Mouse (Mus musculus): Measurements from ENCODE around the gene Thrap3. TPM values are rescaled to one million over a fixed set of nuclear protein-coding genes. Genes with fewer than 3 reads are reported as not detected.

The Thrap3 gene
- polyA plus RNA-seq, 1 experiment from 2014 or later: 78.7 TPM

DNA sequence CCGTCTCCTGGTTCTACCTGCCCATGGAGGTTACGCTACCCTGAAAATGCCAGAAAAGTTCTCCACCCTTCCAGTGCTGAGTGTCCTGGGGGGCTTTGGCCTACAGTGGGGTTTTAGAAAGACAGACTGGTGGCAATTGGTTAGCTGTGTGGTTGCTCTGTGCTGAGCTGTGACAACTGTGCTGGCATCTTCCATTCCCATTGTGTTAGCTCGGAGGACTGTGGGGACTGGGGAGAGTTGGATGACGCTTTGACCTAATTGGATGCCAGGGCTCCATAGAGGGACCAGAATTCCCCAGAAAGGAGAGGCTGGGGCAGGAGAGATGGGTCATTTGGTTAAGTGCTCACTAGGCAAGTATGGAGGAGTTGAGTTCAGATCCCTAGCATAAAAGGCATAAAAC is 68.3 kb downstream of the Thrap3 start:
- WGBS: 92% methylated on average over 4 of the region's 4 CpGs

DNA sequence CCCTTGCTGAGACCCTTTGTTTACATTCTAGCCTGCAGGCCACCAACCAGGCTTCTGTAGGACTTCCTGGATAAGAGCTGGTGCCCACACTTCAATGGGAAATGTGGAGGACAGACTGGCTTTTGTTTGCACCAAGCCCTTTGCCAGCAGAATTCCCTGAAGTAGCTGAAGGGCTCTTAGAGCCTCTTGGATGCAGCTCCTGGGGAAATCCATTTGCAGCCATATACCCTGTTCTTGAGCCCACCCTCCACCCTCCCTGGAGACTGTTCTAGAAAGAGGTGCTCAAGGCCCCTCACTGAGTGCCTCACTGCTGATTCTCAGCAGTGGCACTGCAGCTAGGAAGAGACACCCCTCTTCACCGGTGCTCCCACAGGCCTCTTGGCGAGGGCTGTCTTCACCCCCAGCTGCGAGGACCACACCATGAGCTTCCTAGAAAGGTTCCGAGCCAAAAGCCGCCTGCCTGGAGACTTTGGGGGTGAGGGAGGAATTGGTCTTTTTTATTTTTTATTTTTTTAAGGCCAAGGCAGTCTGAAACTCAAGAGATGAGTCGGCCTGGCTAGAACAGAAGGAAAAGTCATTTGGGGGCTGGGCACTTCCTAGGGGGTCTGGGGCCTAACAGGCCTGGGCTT is 69.8 kb downstream of the Thrap3 start:
- no peak for DNase-seq (ENCODE audit: low spot score)
- peak overlapping the region; percentile 74 for H3K27ac ChIP-seq (replicated peaks)
- H3K27me3 ChIP-seq (ENCODE audit: control insufficient read depth, insufficient read depth, low read length): no peaks in the 10 kb centered on the region
- H3K4me1 ChIP-seq (replicated peaks; ENCODE audit: control insufficient read depth, insufficient read depth): no peaks in the 10 kb centered on the region
- no peak for TF ChIP-seq EP300 (optimal IDR thresholded peaks at IDR 0.05)
- TF ChIP-seq CTCF (IDR thresholded peaks at IDR 0.05; ENCODE audit: low read depth): no peak
- H3K4me2 ChIP-seq (replicated peaks; ENCODE audit: low read depth): no peak overlapping the region
- WGBS: 57% methylated on average over 6 of the region's 6 CpGs
- H3K9me3 ChIP-seq (ENCODE audit: control insufficient read depth, low read length): no peaks in the 10 kb centered on the region
- H3K9ac ChIP-seq (ENCODE audit: low read length): no peak overlapping the region
- no peak for ATAC-seq (ENCODE audit: low FRiP score, low TSS enrichment)
- H3K4me3 ChIP-seq (ENCODE audit: low read depth, low read length): no peak overlapping the region
- peaks cover 23% of the 10 kb centered on the region for H3K36me3 ChIP-seq (ENCODE audit: control insufficient read depth, insufficient read depth, low read length)

More for the DNA sequence above, 68.3 kb downstream of the Thrap3 start:
- H3K9me3 ChIP-seq (ENCODE audit: control insufficient read depth, low read length): no peaks in the 10 kb centered on the region
- H3K9ac ChIP-seq (ENCODE audit: low read length): no peak overlapping the region
- no peaks in the 10 kb centered on the region for H3K4me1 ChIP-seq (replicated peaks; ENCODE audit: control insufficient read depth, insufficient read depth)
- DNase-seq (ENCODE audit: low spot score): no peak
- ATAC-seq (ENCODE audit: low FRiP score, low TSS enrichment): no peak
- no peaks in the 10 kb centered on the region for H3K27me3 ChIP-seq (ENCODE audit: control insufficient read depth, insufficient read depth, low read length)
- H3K36me3 ChIP-seq (ENCODE audit: control insufficient read depth, insufficient read depth, low read length): peaks cover 23% of the 10 kb centered on the region
- no peak overlapping the region for H3K4me3 ChIP-seq (ENCODE audit: low read depth, low read length)
- TF ChIP-seq CTCF (IDR thresholded peaks at IDR 0.05; ENCODE audit: low read depth) (no peak), EP300 (optimal IDR thresholded peaks at IDR 0.05) (no peak)
- H3K4me2 ChIP-seq (replicated peaks; ENCODE audit: low read depth): no peak overlapping the region
- H3K27ac ChIP-seq (replicated peaks): no peak overlapping the region

DNA sequence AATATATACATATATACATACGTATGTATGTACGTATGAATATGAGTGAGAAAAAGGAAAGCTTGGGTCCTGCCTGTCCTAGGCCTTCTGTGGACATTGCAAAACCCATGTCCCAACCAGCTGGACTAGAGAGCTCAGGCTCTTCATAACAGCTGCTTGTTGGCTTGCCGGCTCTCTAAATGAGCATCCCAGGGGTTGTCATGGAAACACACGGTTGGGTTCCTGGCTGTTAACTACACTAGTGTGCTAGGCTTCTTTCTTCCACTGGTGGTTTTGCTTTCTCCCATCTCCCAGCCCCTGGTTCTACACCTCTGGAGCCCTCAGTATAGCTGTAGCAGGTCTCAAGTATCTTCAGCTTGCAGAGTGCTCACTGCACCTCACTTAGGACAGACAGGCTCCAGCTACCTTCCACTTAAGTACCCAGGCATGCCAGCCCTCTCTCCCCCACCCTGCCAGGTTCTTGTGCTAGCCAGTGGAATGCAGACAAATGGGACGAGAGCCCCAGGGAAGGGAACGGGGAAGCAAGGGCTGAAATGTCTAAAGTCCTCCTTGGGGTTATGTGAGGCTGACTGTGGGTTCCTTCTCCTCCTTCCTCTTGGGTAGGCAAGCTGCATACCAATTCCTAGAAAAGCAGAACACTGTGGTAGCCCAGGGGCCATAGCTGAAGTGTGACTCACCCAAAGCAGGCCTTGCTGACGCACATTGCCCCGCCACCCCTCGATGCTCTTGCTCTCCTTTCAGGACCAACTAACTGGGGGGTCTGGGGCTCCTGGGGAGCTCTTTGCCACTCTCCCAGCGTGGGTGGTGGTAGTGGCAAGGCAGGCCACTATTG is 71.1 kb downstream of the Thrap3 start:
- no peak overlapping the region for H3K9ac ChIP-seq (ENCODE audit: low read length)
- TF ChIP-seq CTCF (IDR thresholded peaks at IDR 0.05; ENCODE audit: low read depth) (no peak), EP300 (optimal IDR thresholded peaks at IDR 0.05) (peak; percentile 30)
- peak; percentile 68 for ATAC-seq (ENCODE audit: low FRiP score, low TSS enrichment)
- H3K27ac ChIP-seq (replicated peaks): peak overlapping the region; percentile 74
- no peak for DNase-seq (ENCODE audit: low spot score)
- no peak overlapping the region for H3K4me3 ChIP-seq (ENCODE audit: low read depth, low read length)
- no peaks in the 10 kb centered on the region for H3K4me1 ChIP-seq (replicated peaks; ENCODE audit: control insufficient read depth, insufficient read depth)
- H3K36me3 ChIP-seq (ENCODE audit: control insufficient read depth, insufficient read depth, low read length): peaks cover 27% of the 10 kb centered on the region
- no peaks in the 10 kb centered on the region for H3K9me3 ChIP-seq (ENCODE audit: control insufficient read depth, low read length)
- no peak overlapping the region for H3K4me2 ChIP-seq (replicated peaks; ENCODE audit: low read depth)
- 47% methylated on average over 10 of the region's 10 CpGs for WGBS
- no peaks in the 10 kb centered on the region for H3K27me3 ChIP-seq (ENCODE audit: control insufficient read depth, insufficient read depth, low read length)

DNA sequence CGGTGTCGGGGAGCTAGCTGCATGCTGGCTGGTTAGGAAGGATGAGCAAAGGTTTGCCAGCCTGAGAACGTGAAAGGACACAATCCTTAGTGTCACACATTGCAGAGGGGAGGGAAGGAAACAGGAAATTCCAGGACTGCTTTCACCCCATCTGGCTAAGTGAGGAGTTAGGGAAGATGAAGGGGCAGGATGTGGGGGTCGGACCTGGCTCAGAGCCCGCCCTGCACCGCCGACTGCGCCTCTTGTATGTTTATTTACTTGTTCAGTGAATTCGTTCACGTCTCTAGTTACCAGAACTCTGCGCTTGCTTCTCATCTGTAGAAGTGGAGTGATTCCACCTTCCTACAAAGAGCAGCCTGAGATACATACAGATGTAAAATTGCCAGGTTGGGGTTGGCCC is 72.1 kb downstream of the Thrap3 start:
- no peak overlapping the region for H3K4me2 ChIP-seq (replicated peaks; ENCODE audit: low read depth)
- peaks cover 28% of the 10 kb centered on the region for H3K36me3 ChIP-seq (ENCODE audit: control insufficient read depth, insufficient read depth, low read length)
- WGBS: 32% methylated on average over 11 of the region's 11 CpGs
- H3K27me3 ChIP-seq (ENCODE audit: control insufficient read depth, insufficient read depth, low read length): no peaks in the 10 kb centered on the region
- TF ChIP-seq CTCF (IDR thresholded peaks at IDR 0.05; ENCODE audit: low read depth) (no peak), EP300 (optimal IDR thresholded peaks at IDR 0.05) (no peak)
- H3K9ac ChIP-seq (ENCODE audit: low read length): no peak overlapping the region
- no peak for DNase-seq (ENCODE audit: low spot score)
- H3K4me1 ChIP-seq (replicated peaks; ENCODE audit: control insufficient read depth, insufficient read depth): no peaks in the 10 kb centered on the region
- H3K27ac ChIP-seq (replicated peaks): peak overlapping the region; percentile 45
- ATAC-seq (ENCODE audit: low FRiP score, low TSS enrichment): no peak
- H3K9me3 ChIP-seq (ENCODE audit: control insufficient read depth, low read length): no peaks in the 10 kb centered on the region
- H3K4me3 ChIP-seq (ENCODE audit: low read depth, low read length): no peak overlapping the region

DNA sequence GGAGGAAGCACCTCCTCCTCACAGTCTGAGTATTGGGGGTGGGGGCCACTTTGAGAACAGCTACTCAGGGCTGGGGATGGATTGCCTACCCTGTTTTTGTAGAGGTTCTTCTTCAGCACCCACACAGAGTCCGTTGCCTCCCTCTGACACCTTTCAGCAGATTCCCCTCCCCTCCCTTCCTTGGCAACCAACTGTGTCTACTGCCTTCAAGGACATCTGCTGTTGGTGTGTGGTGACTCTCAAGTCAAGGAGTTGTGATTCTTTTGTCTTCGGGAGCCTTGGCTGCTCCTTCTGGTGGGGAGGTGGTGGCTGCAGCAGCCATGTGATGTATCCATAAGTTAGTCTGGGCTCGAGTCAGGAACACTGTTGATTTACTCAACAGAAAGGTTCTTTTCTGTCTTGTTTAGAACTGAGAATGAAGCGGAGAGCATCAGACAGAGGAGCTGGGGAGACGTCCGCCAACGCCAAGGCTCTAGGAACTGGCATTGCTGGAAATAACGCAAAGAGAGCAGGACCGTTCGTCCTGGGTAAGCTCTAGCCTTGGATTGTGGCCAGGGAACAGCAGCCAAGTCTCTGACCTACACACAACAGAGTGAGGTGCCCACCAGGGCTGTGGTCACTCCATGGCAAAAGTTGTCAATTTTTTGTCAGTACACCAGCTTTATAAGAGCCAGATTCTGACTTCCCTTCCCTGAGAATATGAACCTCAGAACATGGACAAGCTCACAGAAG is 79.1 kb downstream of the Thrap3 start:
- Histone ChIP-seq H3K27me3 (ENCODE audit: control insufficient read depth, insufficient read depth, low read length) (no peaks in the 10 kb centered on the region), H3K9ac (ENCODE audit: low read length) (no peak overlapping the region), H3K4me2 (replicated peaks; ENCODE audit: low read depth) (no peak overlapping the region), H3K9me3 (ENCODE audit: control insufficient read depth, low read length) (no peaks in the 10 kb centered on the region), H3K4me3 (ENCODE audit: low read depth, low read length) (no peak overlapping the region), H3K4me1 (replicated peaks; ENCODE audit: control insufficient read depth, insufficient read depth) (no peaks in the 10 kb centered on the region), H3K27ac (replicated peaks) (no peak overlapping the region), H3K36me3 (ENCODE audit: control insufficient read depth, insufficient read depth, low read length) (peaks cover 15% of the 10 kb centered on the region)
- ATAC-seq (ENCODE audit: low FRiP score, low TSS enrichment) (no peak), DNase-seq (ENCODE audit: low spot score) (no peak)
- TF ChIP-seq CTCF (IDR thresholded peaks at IDR 0.05; ENCODE audit: low read depth) (no peak), EP300 (optimal IDR thresholded peaks at IDR 0.05) (no peak)
- 75% methylated on average over 10 of the region's 10 CpGs for WGBS
